Mouse (Mus musculus): ENCODE measurements around the gene Tgm2.

DNA sequence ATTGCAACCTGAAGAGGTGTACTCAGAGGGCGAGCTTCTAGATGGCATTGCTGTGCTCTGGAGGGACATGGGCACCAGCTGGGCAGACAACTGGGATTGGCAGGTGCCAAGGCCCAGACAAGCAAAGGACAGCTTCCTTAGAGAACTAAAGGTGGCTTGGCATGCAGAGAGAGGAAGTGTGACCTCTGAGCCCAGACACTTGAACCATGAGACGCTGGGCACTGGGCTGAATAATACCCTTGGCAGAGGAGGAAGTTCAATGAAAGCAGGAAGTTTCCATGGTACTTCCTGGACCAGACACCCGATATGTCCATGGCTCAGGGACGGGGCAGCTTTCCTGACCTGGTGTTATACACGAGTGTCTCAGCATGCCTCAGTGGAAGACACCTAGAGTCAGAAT is 28.2 kb upstream of the Tgm2 start:
- TF ChIP-seq CTCF (IDR thresholded peaks at IDR 0.05; ENCODE audit: extremely low read depth, insufficient read length, insufficient replicate concordance, low read depth, low read length) (no peak), POLR2A (IDR thresholded peaks at IDR 0.05; ENCODE audit: low read depth, low read length) (no peak)

All from small intestine, adult 2 months (tissue).